Mouse (Mus musculus) myocyte (in vitro differentiated cells): ENCODE measurements around the gene Clmn. TPM values are rescaled to one million over a fixed set of nuclear protein-coding genes. Genes with fewer than 3 reads are reported as not detected.

Experiments
- H3K27me3 ChIP-seq: one replicate; pipeline ENCODE4 v1.6.1; 2011; ENCODE audit not compliant: control insufficient read depth, insufficient read depth, insufficient read length
- H3K36me3 ChIP-seq: one replicate; pipeline ENCODE4 v1.6.1; 2011; ENCODE audit not compliant: control insufficient read depth, insufficient read depth
- H3K4me2 ChIP-seq: one replicate; pipeline ENCODE4 v1.6.1; 2011; ENCODE audit warnings: low read depth, control low read depth
- H3K4me3 ChIP-seq: one replicate; pipeline ENCODE4 v1.5.1; 2011; ENCODE audit warnings: mild to moderate bottlenecking, control low read depth, moderate library complexity
- H3K79me2 ChIP-seq: one replicate; pipeline ENCODE4 v1.6.1; 2011; ENCODE audit not compliant: control insufficient read depth, insufficient read depth
- H3ac ChIP-seq: one replicate; pipeline ENCODE4 v1.6.1; 2011; ENCODE audit not compliant: control insufficient read depth, insufficient read length
- CEBPB ChIP-seq: IDR thresholded peaks from 2 replicates; pipeline ENCODE4 v1.6.1; 2011; ENCODE audit warnings: mild to moderate bottlenecking, moderate library complexity; ENCODE audit not compliant: poor library complexity, insufficient read depth, severe bottlenecking
- E2F4 ChIP-seq: IDR thresholded peaks from one replicate; pipeline ENCODE4 v1.6.1; 2011; ENCODE audit warnings: mild to moderate bottlenecking, control low read depth, moderate library complexity; ENCODE audit not compliant: insufficient read depth
- MAX ChIP-seq: IDR thresholded peaks from one replicate; pipeline ENCODE4 v1.6.1; 2011; ENCODE audit warnings: low read depth, mild to moderate bottlenecking, control low read depth
- MYOD1 ChIP-seq, 3 experiments: IDR thresholded peaks; one replicate each; pipeline ENCODE4 v1.6.1; 2011; ENCODE audit warnings: control low read depth in 2 of 3, low read depth in 2 of 3, mild to moderate bottlenecking in 2 of 3, moderate library complexity in 1 of 3; ENCODE audit not compliant: insufficient read length in 2 of 3, control insufficient read depth in 1 of 3
- MYOG ChIP-seq, 3 experiments: IDR thresholded peaks; one replicate each; pipeline ENCODE4 v1.6.1; 2011; ENCODE audit warnings: control low read depth in 2 of 3, low read depth in 2 of 3, mild to moderate bottlenecking in 2 of 3; ENCODE audit not compliant: insufficient read length in 2 of 3, control insufficient read depth in 1 of 3, insufficient read depth in 1 of 3
- POLR2A ChIP-seq: IDR thresholded peaks from one replicate; pipeline ENCODE4 v1.6.1; 2011; ENCODE audit warnings: low read depth, mild to moderate bottlenecking, control low read depth, moderate library complexity; ENCODE audit not compliant: insufficient read length
- POLR2AphosphoS2 ChIP-seq: IDR thresholded peaks from one replicate; pipeline ENCODE4 v1.6.1; 2011; ENCODE audit warnings: low read depth, control low read depth; ENCODE audit not compliant: insufficient read length
- REST ChIP-seq: IDR thresholded peaks from one replicate; pipeline ENCODE4 v1.6.1; 2011; ENCODE audit warnings: mild to moderate bottlenecking, control low read depth, moderate library complexity; ENCODE audit not compliant: insufficient read depth, insufficient read length
- SRF ChIP-seq: IDR thresholded peaks from one replicate; pipeline ENCODE4 v1.6.1; 2011; ENCODE audit warnings: low read depth; ENCODE audit not compliant: control insufficient read depth, insufficient read length
- TCF12 ChIP-seq: IDR thresholded peaks from one replicate; pipeline ENCODE4 v1.6.1; 2011; ENCODE audit warnings: mild to moderate bottlenecking, control low read depth; ENCODE audit not compliant: poor library complexity, insufficient read depth, severe bottlenecking
- TCF3 ChIP-seq: IDR thresholded peaks from one replicate; pipeline ENCODE4 v1.6.1; 2011; ENCODE audit warnings: low read depth, control low read depth; ENCODE audit not compliant: insufficient read length
- USF1 ChIP-seq: IDR thresholded peaks from one replicate; pipeline ENCODE4 v1.6.1; 2011; ENCODE audit warnings: low read depth, mild to moderate bottlenecking, control low read depth, moderate library complexity
- polyA plus RNA-seq: library from polyadenylated mRNA; unstranded; fragments of >200 nt; fragmentation: generic; extraction: Trizol; gene quantifications from one replicate; pipeline ENCODE4 v1.2.1, GENCODE M21; 2012; ENCODE audit warnings: missing spikeins

Clmn gene
- polyA plus RNA-seq, 1 experiment, result 0.07 TPM

- no peak overlapping the region for H3K4me3 ChIP-seq
- H3K4me2 ChIP-seq, result no peak overlapping the region
- TF ChIP-seq SRF (no peak), POLR2A (no peak), TCF3 (no peak), USF1 (no peak), MYOD1 (IDR thresholded peaks at IDR 0.05; ENCODE audit: control insufficient read depth in 1 of 3, insufficient read length in 2 of 3, low read depth in 2 of 3) (no peak), TCF12 (no peak), E2F4 (no peak), REST (no peak), POLR2AphosphoS2 (no peak), MAX (no peak), CEBPB (no peak), MYOG (IDR thresholded peaks at IDR 0.05; ENCODE audit: control insufficient read depth in 1 of 3, insufficient read depth in 1 of 3, insufficient read length in 2 of 3, low read depth in 2 of 3) (no peak)
- H3K79me2 ChIP-seq, result no peaks in the 10 kb centered on the region
- peaks cover 9% of the 10 kb centered on the region for H3K27me3 ChIP-seq
- no peaks in the 10 kb centered on the region for H3K36me3 ChIP-seq
- no peak overlapping the region for H3ac ChIP-seq
These were observed 42.7 kb downstream of the Clmn start for GRCm38 (mm10) chr12:104822151-104822550.

- Histone ChIP-seq H3K4me2 (peak overlapping the region; percentile 37), H3K36me3 (no peaks in the 10 kb centered on the region), H3K27me3 (peaks cover 5% of the 10 kb centered on the region), H3K4me3 (peak overlapping the region; percentile 15), H3K79me2 (no peaks in the 10 kb centered on the region), H3ac (no peak overlapping the region)
- TF ChIP-seq POLR2AphosphoS2 (no peak), TCF3 (no peak), MYOD1 (IDR thresholded peaks at IDR 0.05; ENCODE audit: control insufficient read depth in 1 of 3, insufficient read length in 2 of 3, low read depth in 2 of 3) (no peak), MAX (no peak), CEBPB (no peak), USF1 (no peak)
These were observed 44.8 kb downstream of the Clmn start for GRCm38 (mm10) chr12:104820061-104820460.

- no peak for TF ChIP-seq USF1
- TF ChIP-seq MYOD1 (IDR thresholded peaks at IDR 0.05; ENCODE audit: control insufficient read depth in 1 of 3, insufficient read length in 2 of 3, low read depth in 2 of 3), result no peak
- no peak for TF ChIP-seq POLR2A
- no peak for TF ChIP-seq MYOG (IDR thresholded peaks at IDR 0.05; ENCODE audit: control insufficient read depth in 1 of 3, insufficient read depth in 1 of 3, insufficient read length in 2 of 3, low read depth in 2 of 3)
- TF ChIP-seq TCF3, result no peak
- Histone ChIP-seq H3K36me3 (no peaks in the 10 kb centered on the region), H3K79me2 (no peaks in the 10 kb centered on the region)
These were observed 45.8 kb downstream of the Clmn start for GRCm38 (mm10) chr12:104819050-104819449.

GRCm38 (mm10) chr12:104818057-104818456, 46.8 kb downstream of the Clmn start:
- Histone ChIP-seq H3K4me2 (no peak overlapping the region), H3K27me3 (peaks cover 14% of the 10 kb centered on the region), H3K79me2 (no peaks in the 10 kb centered on the region), H3K4me3 (no peak overlapping the region), H3K36me3 (no peaks in the 10 kb centered on the region), H3ac (no peak overlapping the region)
- TF ChIP-seq MYOG (IDR thresholded peaks at IDR 0.05; ENCODE audit: control insufficient read depth in 1 of 3, insufficient read depth in 1 of 3, insufficient read length in 2 of 3, low read depth in 2 of 3) (no peak), E2F4 (no peak), TCF12 (no peak), MAX (no peak), USF1 (no peak), SRF (no peak), TCF3 (no peak), CEBPB (no peak), MYOD1 (IDR thresholded peaks at IDR 0.05; ENCODE audit: control insufficient read depth in 1 of 3, insufficient read length in 2 of 3, low read depth in 2 of 3) (no peak), POLR2A (no peak)

More at GRCm38 (mm10) chr12:104819050-104819449, 45.8 kb downstream of the Clmn start:
- no peak overlapping the region for H3ac ChIP-seq
- H3K4me3 ChIP-seq, result no peak overlapping the region
- peaks cover 11% of the 10 kb centered on the region for H3K27me3 ChIP-seq
- H3K4me2 ChIP-seq, result peak overlapping the region; percentile 37

GRCm38 (mm10) chr12:104817172-104817866, 47.6 kb downstream of the Clmn start:
- Histone ChIP-seq H3ac (no peak overlapping the region), H3K4me3 (no peak overlapping the region), H3K36me3 (no peaks in the 10 kb centered on the region), H3K4me2 (no peak overlapping the region), H3K79me2 (no peaks in the 10 kb centered on the region), H3K27me3 (peaks cover 18% of the 10 kb centered on the region)
- TF ChIP-seq E2F4 (no peak), TCF12 (no peak), CEBPB (no peak), REST (no peak)
